Mouse (Mus musculus): ENCODE measurements around the gene Il22ra2. TPM values are rescaled to one million over a fixed set of nuclear protein-coding genes. Genes with fewer than 3 reads are reported as not detected.

Gene Il22ra2
- not detected for total RNA-seq (2021)
- long read RNA-seq, experiment 1 = 0 reads
- long read RNA-seq, experiment 2 = 0 reads

GRCm38 (mm10) chr10:19621408-19622048 lies at the start of gene Il22ra2:
Il22ra2 (plus strand) TSS chr10:19621998.
- intact Hi-C loops (cut with DNase I) = no loop called here
- DNase-seq = no peak

- intact Hi-C loops (cut with DNase I) = no loop called here
Measured at GRCm38 (mm10) chr10:19577571-19577970, 44.2 kb upstream of the Il22ra2 start.

GRCm38 (mm10) chr10:19578001-19578400 lies 43.8 kb upstream of the Il22ra2 start:
- intact Hi-C loops (cut with DNase I) = no loop called here
- DNase-seq = no peak

More at GRCm38 (mm10) chr10:19577571-19577970, 44.2 kb upstream of the Il22ra2 start:
- no peak for DNase-seq

- no peak for DNase-seq
- intact Hi-C loops (cut with DNase I) = no loop called here
Measured at GRCm38 (mm10) chr10:19578409-19578986, 43.3 kb upstream of the Il22ra2 start.

GRCm38 (mm10) chr10:19580660-19581059 lies 41.1 kb upstream of the Il22ra2 start:
- no peak for DNase-seq
- intact Hi-C loops (cut with DNase I) = no loop called here

- intact Hi-C loops (cut with DNase I) = no loop called here
- no peak for DNase-seq
Measured at GRCm38 (mm10) chr10:19581844-19582582, 39.8 kb upstream of the Il22ra2 start.

- no peak for DNase-seq
- intact Hi-C loops (cut with DNase I) = no loop called here
Measured at GRCm38 (mm10) chr10:19582806-19583430, 38.9 kb upstream of the Il22ra2 start.

GRCm38 (mm10) chr10:19584064-19584463 lies 37.7 kb upstream of the Il22ra2 start:
- intact Hi-C loops (cut with DNase I) = no loop called here
- DNase-seq = no peak

- no peak for DNase-seq
- intact Hi-C loops (cut with DNase I) = no loop called here
Measured at GRCm38 (mm10) chr10:19584846-19585245, 37.0 kb upstream of the Il22ra2 start.

GRCm38 (mm10) chr10:19585860-19586259 lies 35.9 kb upstream of the Il22ra2 start:
- no peak for DNase-seq
- intact Hi-C loops (cut with DNase I) = no loop called here

GRCm38 (mm10) chr10:19587281-19587680 lies 34.5 kb upstream of the Il22ra2 start:
- DNase-seq = no peak
- intact Hi-C loops (cut with DNase I) = no loop called here

- intact Hi-C loops (cut with DNase I) = no loop called here
- DNase-seq = no peak
Measured at GRCm38 (mm10) chr10:19589626-19590025, 32.2 kb upstream of the Il22ra2 start.

- DNase-seq = no peak
- intact Hi-C loops (cut with DNase I) = no loop called here
Measured at GRCm38 (mm10) chr10:19591286-19591640, 30.5 kb upstream of the Il22ra2 start.

- intact Hi-C loops (cut with DNase I) = no loop called here
- DNase-seq = peak; percentile 99 to 100
Measured at GRCm38 (mm10) chr10:19591641-19592441, 30.0 kb upstream of the Il22ra2 start, which contains the start of gene Ifngr1. Ifngr1 (plus strand) TSS chr10:19591949.

GRCm38 (mm10) chr10:19592556-19592955 lies 29.2 kb upstream of the Il22ra2 start:
- DNase-seq = no peak
- intact Hi-C loops (cut with DNase I) = no loop called here

GRCm38 (mm10) chr10:19593296-19593695 lies 28.5 kb upstream of the Il22ra2 start:
- DNase-seq = no peak
- intact Hi-C loops (cut with DNase I) = no loop called here

GRCm38 (mm10) chr10:19594201-19594905 lies 27.4 kb upstream of the Il22ra2 start:
- intact Hi-C loops (cut with DNase I) = no loop called here
- no peak for DNase-seq

GRCm38 (mm10) chr10:19596866-19597265 lies 24.9 kb upstream of the Il22ra2 start:
- intact Hi-C loops (cut with DNase I) = no loop called here
- DNase-seq = no peak

GRCm38 (mm10) chr10:19598091-19598490 lies 23.7 kb upstream of the Il22ra2 start:
- DNase-seq = no peak
- intact Hi-C loops (cut with DNase I) = no loop called here

All from gastrocnemius, postnatal 36 days (tissue).